Mouse (Mus musculus) CH12.LX (cell line): Measurements from ENCODE around the gene Pdcd11. TPM values are rescaled to one million over a fixed set of nuclear protein-coding genes. Genes with fewer than 3 reads are reported as not detected.
A peak's percentile ranks its signal among the peaks of the same experiment; 100 is the strongest.

Source experiments
- DNase-seq: peaks from one replicate; pipeline ENCODE4 v3.0.0-alpha.2; 2013; ENCODE audit errors: extremely low read depth
- H3K27ac ChIP-seq: 2 replicates; pipeline ENCODE4 v1.5.1; 2012; ENCODE audit warnings: low read depth, mild to moderate bottlenecking, control low read depth, moderate library complexity; ENCODE audit not compliant: insufficient read depth
- H3K27me3 ChIP-seq: replicated peaks from 2 replicates; pipeline ENCODE3; 2012; ENCODE audit warnings: inconsistent platforms
- H3K36me3 ChIP-seq, 2 experiments: replicated peaks in 1 of 2; 2 replicates each; pipeline versions ENCODE3 to v1.6.1; 2012; ENCODE audit warnings: inconsistent platforms in 1 of 2, low read length in 1 of 2, mild to moderate bottlenecking in 1 of 2, mixed read lengths in 1 of 2, moderate library complexity in 1 of 2; ENCODE audit not compliant: control insufficient read depth in 1 of 2, insufficient read depth in 1 of 2
- H3K4me1 ChIP-seq, 2 experiments: 2 replicates each; pipeline ENCODE4 v1.6.1; 2012; ENCODE audit warnings: inconsistent platforms in 1 of 2, moderate library complexity in 1 of 2; ENCODE audit not compliant: insufficient read depth in 2 of 2, control insufficient read depth in 1 of 2
- H3K4me2 ChIP-seq: 2 replicates; pipeline ENCODE4 v1.6.1; 2012; ENCODE audit warnings: low read depth, mild to moderate bottlenecking, control low read depth; ENCODE audit not compliant: poor library complexity, insufficient read depth, severe bottlenecking
- H3K4me3 ChIP-seq, 3 experiments: fragments of 150-350 bp in 1 of 3; sonication (generic) in 1 of 3; replicated peaks in 1 of 3; 2 replicates each; pipeline versions ENCODE3 to v1.5.1; 2011 to 2012; ENCODE audit warnings: low read depth in 2 of 3, low read length in 2 of 3, mild to moderate bottlenecking in 2 of 3, moderate library complexity in 2 of 3, control low read depth in 1 of 3, improper control_type of control experiment in 1 of 3, inconsistent platforms in 1 of 3, mixed read lengths in 1 of 3; ENCODE audit not compliant: poor library complexity in 1 of 3
- H3K79me2 ChIP-seq: replicated peaks from 2 replicates; pipeline ENCODE4 v1.6.1; 2012; ENCODE audit warnings: mild to moderate bottlenecking, moderate library complexity; ENCODE audit not compliant: control insufficient read depth, poor library complexity, insufficient read depth, severe bottlenecking; ENCODE audit errors: extremely low read depth
- H3K9ac ChIP-seq: 2 replicates; pipeline ENCODE4 v1.6.1; 2012; ENCODE audit warnings: low read depth, mild to moderate bottlenecking, control low read depth, moderate library complexity; ENCODE audit not compliant: insufficient read depth
- H3K9me3 ChIP-seq: replicated peaks from 2 replicates; pipeline ENCODE3; 2012; ENCODE audit warnings: low read length, inconsistent platforms, mixed read lengths
- BHLHE40 ChIP-seq: IDR thresholded peaks from 2 replicates; pipeline ENCODE4 v1.6.1; 2011; ENCODE audit warnings: mild to moderate bottlenecking, low read depth, low read length, improper control_type of control experiment
- CTCF ChIP-seq, 2 experiments: IDR thresholded peaks in 1 of 2; conservative IDR thresholded peaks in 1 of 2; 2 replicates each; pipeline ENCODE4 v1.5.1; 2011 to 2012; ENCODE audit warnings: low read depth in 2 of 2, low read length in 2 of 2, improper control_type of control experiment in 1 of 2, inconsistent platforms in 1 of 2, mild to moderate bottlenecking in 1 of 2, moderate library complexity in 1 of 2
- E2F4 ChIP-seq: IDR thresholded peaks from 2 replicates; pipeline ENCODE4 v1.6.1; 2011; ENCODE audit warnings: low read depth, low read length, improper control_type of control experiment; ENCODE audit not compliant: insufficient replicate concordance
- ELF1 ChIP-seq: IDR thresholded peaks from 2 replicates; pipeline ENCODE4 v1.6.1; 2014; ENCODE audit warnings: low read depth, mild to moderate bottlenecking, inconsistent platforms, low read length, improper control_type of control experiment
- ETS1 ChIP-seq: conservative IDR thresholded peaks from 2 replicates; pipeline ENCODE4 v1.6.1; 2012; ENCODE audit warnings: low read depth, mild to moderate bottlenecking, inconsistent platforms, low read length, improper control_type of control experiment, moderate library complexity
- GABPA ChIP-seq: IDR thresholded peaks from 2 replicates; pipeline ENCODE4 v1.6.1; 2012; ENCODE audit warnings: low read depth, low read length, improper control_type of control experiment, inconsistent platforms; ENCODE audit not compliant: insufficient replicate concordance
- IRF4 ChIP-seq: IDR thresholded peaks from 2 replicates; pipeline ENCODE4 v1.6.1; 2014; ENCODE audit warnings: low read depth, mild to moderate bottlenecking, inconsistent platforms, low read length, improper control_type of control experiment
- JUN ChIP-seq: IDR thresholded peaks from 2 replicates; pipeline ENCODE4 v1.6.1; 2011; ENCODE audit warnings: low read depth, mild to moderate bottlenecking, low read length, improper control_type of control experiment, moderate library complexity; ENCODE audit not compliant: insufficient read depth
- JUND ChIP-seq: conservative IDR thresholded peaks from 2 replicates; pipeline ENCODE4 v1.6.1; 2011; ENCODE audit warnings: low read depth, low read length, improper control_type of control experiment
- KAT2A ChIP-seq: IDR thresholded peaks from 2 replicates; pipeline ENCODE4 v1.6.1; 2012; ENCODE audit warnings: low read length, improper control_type of control experiment, inconsistent platforms; ENCODE audit not compliant: insufficient replicate concordance
- MAX ChIP-seq: IDR thresholded peaks from 2 replicates; pipeline ENCODE4 v1.6.1; 2011; ENCODE audit warnings: low read length, improper control_type of control experiment
- MEF2A ChIP-seq: IDR thresholded peaks from 2 replicates; pipeline ENCODE4 v1.6.1; 2014; ENCODE audit warnings: low read depth, mild to moderate bottlenecking, inconsistent platforms, low read length, improper control_type of control experiment, borderline replicate concordance
- PAX5 ChIP-seq: IDR thresholded peaks from 2 replicates; pipeline ENCODE4 v1.6.1; 2012; ENCODE audit warnings: low read length, inconsistent platforms, mixed read lengths
- POLR2A ChIP-seq: IDR thresholded peaks from 2 replicates; pipeline ENCODE4 v1.6.1; 2011; ENCODE audit warnings: low read depth, mild to moderate bottlenecking, improper control_type of control experiment, low read length
- RCOR1 ChIP-seq: conservative IDR thresholded peaks from 2 replicates; pipeline ENCODE4 v1.6.1; 2012; ENCODE audit warnings: low read depth, mild to moderate bottlenecking, inconsistent platforms, low read length, improper control_type of control experiment
- TBP ChIP-seq: conservative IDR thresholded peaks from 2 replicates; pipeline ENCODE4 v1.6.1; 2011; ENCODE audit warnings: low read depth, low read length, improper control_type of control experiment
- UBTF ChIP-seq: IDR thresholded peaks from 2 replicates; pipeline ENCODE4 v1.6.1; 2012; ENCODE audit warnings: low read depth, mild to moderate bottlenecking, inconsistent platforms, low read length, improper control_type of control experiment, moderate library complexity
- USF1 ChIP-seq: IDR thresholded peaks from 2 replicates; pipeline ENCODE4 v1.6.1; 2014; ENCODE audit warnings: low read depth, mild to moderate bottlenecking, inconsistent platforms, low read length, improper control_type of control experiment
- ZKSCAN1 ChIP-seq: IDR thresholded peaks from 2 replicates; pipeline ENCODE4 v1.6.1; 2012; ENCODE audit warnings: low read depth, inconsistent platforms, low read length, improper control_type of control experiment, borderline replicate concordance
- dilution Hi-C: fragments of 300-500 bp; cut with MboI; formaldehyde crosslinking; loops from 2 replicates; pipeline ENCODE4 v1.14.3; 2020; ENCODE audit warnings: low sequenced_read_pairs; ENCODE audit not compliant: extremely low pct_unique_long_range_greater_than_20kb, extremely low pct_ligation_motif_present
- in situ Hi-C: fragments of 300-500 bp; cut with MboI; formaldehyde crosslinking; loops from 3 replicates; pipeline ENCODE4 v1.14.3; 2019; ENCODE audit warnings: low sequenced_read_pairs, low pct_ligation_motif_present, low pct_unique_long_range_greater_than_20kb, mixed read lengths
- polyA plus RNA-seq: library from polyadenylated mRNA; unstranded; fragments of >175 nt; gene quantifications from 2 replicates; pipeline ENCODE4 v1.2.1, GENCODE M21; 2012; ENCODE audit warnings: low read depth; ENCODE audit not compliant: insufficient read length
- total RNA-seq, 2 experiments: library from RNA; depleted of rRNA; stranded (reverse); fragments of 300-350 nt in 1 of 2; fragments of >200 nt in 1 of 2; gene quantifications; 2 replicates each; pipeline ENCODE4 v1.2.3; 2012 to 2014

Gene Pdcd11
- total and polyA plus RNA-seq, 3 experiments, result 26.6 to 78.0 (median 49.7) TPM

- Histone ChIP-seq H3K36me3 (no peaks in the 10 kb centered on the region), H3K9ac (no peak within 1 kb of the TSS), H3K4me1 (peaks cover 5 to 16% of the 10 kb centered on the region in 2 experiments), H3K9me3 (peaks cover 28% of the 10 kb centered on the region), H3K4me3 (peak within 1 kb of the TSS in 1 of 3 experiments; percentile 30), H3K79me2 (no peaks in the 10 kb centered on the region), H3K27ac (no peak within 1 kb of the TSS), H3K27me3 (peaks cover 75% of the 10 kb centered on the region), H3K4me2 (peak within 1 kb of the TSS; percentile 70)
- no peak for DNase-seq
- dilution Hi-C loops, result no loop called here
- TF ChIP-seq BHLHE40 (0 out of 2 replicates have a peak, but pooled peaks have one; percentile 5), POLR2A (no peak), MEF2A (no peak), JUND (no peak), JUN (no peak), MAX (0 out of 2 replicates have a peak, but pooled peaks have one; percentile 20), UBTF (no peak), KAT2A (no peak)
- in situ Hi-C loops, result loop anchor here (5.0 to 10.0 kb wide), 2 partner anchors 86 to 154 kb away; no protein-coding TSS in a partner anchor
Observed at GRCm38 (mm10) chr19:47178431-47179271, 88.1 kb downstream of the Pdcd11 start, which contains the start of gene Neurl1a. Neurl1a (plus strand) TSS chr19:47178820.

GRCm38 (mm10) chr19:47179272-47179809 lies 88.8 kb downstream of the Pdcd11 start:
- H3K4me3 ChIP-seq, result no peak overlapping the region
- no peak for TF ChIP-seq TBP
- no peak for TF ChIP-seq E2F4
- no peak for TF ChIP-seq ETS1
- TF ChIP-seq UBTF, result no peak
- no peak for TF ChIP-seq RCOR1
- no peak for TF ChIP-seq ZKSCAN1
- no peak for TF ChIP-seq KAT2A
- no peak for TF ChIP-seq GABPA
- no peak for TF ChIP-seq PAX5
- TF ChIP-seq BHLHE40, result no peak
- no peak for TF ChIP-seq CTCF (conservative IDR thresholded peaks at IDR 0.05 in 1 of 2, IDR thresholded peaks at IDR 0.05 in 1 of 2; ENCODE audit: low read depth in 2 of 2, low read length in 2 of 2)
- no peak for TF ChIP-seq MEF2A
- TF ChIP-seq USF1, result no peak
- TF ChIP-seq JUN, result no peak
- no peak for TF ChIP-seq ELF1
- TF ChIP-seq IRF4, result no peak
- no peaks in the 10 kb centered on the region for H3K36me3 ChIP-seq
- peaks cover 28% of the 10 kb centered on the region for H3K9me3 ChIP-seq
- dilution Hi-C loops, result no loop called here
- H3K4me1 ChIP-seq, result peaks cover 5 to 22% of the 10 kb centered on the region in 2 experiments
- H3K9ac ChIP-seq, result no peak overlapping the region
- H3K27ac ChIP-seq, result no peak overlapping the region
- in situ Hi-C loops, result loop anchor here (5.0 to 10.0 kb wide), 2 partner anchors 85 to 153 kb away; no protein-coding TSS in a partner anchor
- peak overlapping the region; percentile 70 for H3K4me2 ChIP-seq
- no peak for DNase-seq
- peaks cover 76% of the 10 kb centered on the region for H3K27me3 ChIP-seq
- H3K79me2 ChIP-seq, result no peaks in the 10 kb centered on the region
